ENCODE assay signal across 9 mouse cellular contexts in the genomic region with DNA sequence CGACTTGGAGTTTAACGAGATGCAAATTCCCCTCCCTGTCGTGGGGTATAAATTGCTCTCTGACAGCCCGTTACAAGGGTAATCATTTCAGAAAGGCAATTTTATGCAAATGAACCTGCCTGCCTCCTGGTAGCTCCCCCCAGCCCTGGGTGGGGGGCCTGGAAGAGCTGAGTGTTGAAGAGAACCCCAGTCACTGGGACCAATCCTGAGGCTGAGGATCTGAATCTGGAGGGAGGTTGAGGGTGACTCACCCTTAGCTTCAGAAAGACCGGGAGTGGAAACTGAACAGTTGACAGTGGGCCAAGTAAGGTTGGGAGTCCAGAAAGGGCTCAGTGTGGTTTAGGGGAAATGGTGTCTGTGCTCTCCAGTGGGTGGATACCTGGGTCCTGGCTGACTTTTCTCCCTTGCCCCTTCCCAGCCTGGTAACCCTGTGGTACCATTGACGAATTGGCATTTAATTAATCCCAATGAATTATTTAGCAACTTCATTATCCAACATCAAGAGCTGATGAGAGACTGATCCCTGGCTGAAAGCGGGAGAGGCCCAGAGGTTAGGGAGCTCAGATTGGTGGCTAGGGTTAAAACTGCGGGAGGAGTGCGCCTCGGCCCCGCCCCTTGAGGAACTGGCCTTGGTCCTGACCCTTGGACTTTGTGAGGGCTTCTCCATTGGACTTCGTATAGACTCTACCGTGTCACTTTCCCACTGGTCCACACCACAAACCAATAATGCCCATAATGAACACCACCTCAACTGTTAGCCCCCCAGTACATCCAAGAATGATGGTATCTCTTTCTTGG. TPM values are rescaled to one million over a fixed set of nuclear protein-coding genes. Genes with fewer than 3 reads are reported as not detected.
DNase-seq lines count a peak whose midpoint lies in the region; ATAC-seq lines count a peak whose summit lies in the region.
"Had no signal": no experiment of that assay in that cellular context is flagged by ENCODE, and none has a peak within 500 bp of the region (broad histone marks: within the 10 kb centered on the region; RNA-seq: fewer than 3 reads in every experiment).

No protein-coding gene starts in this region.

- ATAC-seq in midbrain, embryonic 16.5 days = no peak
- peak; percentile 60 for ATAC-seq in forebrain, embryonic 16.5 days
- ATAC-seq in neural tube, embryonic 15.5 days (ENCODE audit: low FRiP score) = peak; percentile 23; the same call in 1 of the 2 replicates

- H3K4me1 ChIP-seq in midbrain, embryonic 10.5 days = peaks cover 50% of the 10 kb centered on the region
- peaks cover 79% of the 10 kb centered on the region for H3K4me1 ChIP-seq in midbrain, embryonic 16.5 days (ENCODE audit: control insufficient read depth, insufficient read depth, low read length)
- H3K4me1 ChIP-seq in forebrain, embryonic 16.5 days (replicated peaks; ENCODE audit: control insufficient read depth, insufficient read depth, low read length) = peaks cover 91% of the 10 kb centered on the region
- H3K4me1 ChIP-seq in limb, embryonic 10.5 days = peaks cover 23% of the 10 kb centered on the region
- H3K4me1 ChIP-seq in neural tube, embryonic 15.5 days = peaks cover 95% of the 10 kb centered on the region

- no peak overlapping the region for H3K4me2 ChIP-seq in midbrain, embryonic 16.5 days (ENCODE audit: low read length)
- peak overlapping the region; percentile 63 for H3K4me2 ChIP-seq in forebrain, embryonic 16.5 days (ENCODE audit: low read length)
- peak overlapping the region; percentile 53 for H3K4me2 ChIP-seq in neural tube, embryonic 15.5 days

- peak; percentile 70 for DNase-seq in midbrain, embryonic 10.5 days (ENCODE audit: low spot score)
- peak; percentile 79 for DNase-seq in adrenal gland, postnatal 14 days
- DNase-seq in limb, embryonic 10.5 days (ENCODE audit: low spot score) = peak; percentile 87
- DNase-seq in right cerebral cortex, postnatal 14 days = no peak
- no peak for DNase-seq in heart, adult 11 months

- no peak overlapping the region for H3K4me3 ChIP-seq in midbrain, embryonic 10.5 days
- H3K4me3 ChIP-seq in midbrain, embryonic 16.5 days (ENCODE audit: low read depth, low read length) = no peak overlapping the region
- H3K4me3 ChIP-seq in forebrain, embryonic 16.5 days (replicated peaks; ENCODE audit: low read length) = no peak overlapping the region
- H3K4me3 ChIP-seq in limb, embryonic 10.5 days = no peak overlapping the region
- H3K4me3 ChIP-seq in neural tube, embryonic 15.5 days (replicated peaks) = no peak overlapping the region

- no peak overlapping the region for H3K27ac ChIP-seq in midbrain, embryonic 10.5 days (replicated peaks)
- no peak overlapping the region for H3K27ac ChIP-seq in midbrain, embryonic 16.5 days (ENCODE audit: low read length)
- H3K27ac ChIP-seq in forebrain, embryonic 16.5 days (ENCODE audit: low read length) = peak overlapping the region; percentile 62
- H3K27ac ChIP-seq in limb, embryonic 10.5 days = no peak overlapping the region
- H3K27ac ChIP-seq in neural tube, embryonic 15.5 days (replicated peaks) = peak overlapping the region; percentile 18; the same call in 1 of the 2 replicates
- H3K27ac ChIP-seq: embryonic facial prominence, embryonic 12.5 days had no signal

- 23% methylated on average over 13 of the region's 13 CpGs for WGBS in midbrain, embryonic 10.5 days
- 20% methylated on average over 13 of the region's 13 CpGs for WGBS in midbrain, embryonic 16.5 days
- WGBS in forebrain, embryonic 16.5 days = 6% methylated on average over 13 of the region's 13 CpGs
- WGBS in limb, embryonic 10.5 days = 22% methylated on average over 13 of the region's 13 CpGs
- WGBS in neural tube, embryonic 15.5 days = 11% methylated on average over 13 of the region's 13 CpGs

- H3K36me3 ChIP-seq in midbrain, embryonic 10.5 days = no peaks in the 10 kb centered on the region
- no peaks in the 10 kb centered on the region; the same call in 1 of the 2 replicates for H3K36me3 ChIP-seq in midbrain, embryonic 16.5 days (ENCODE audit: control insufficient read depth, insufficient read depth, low read length)
- H3K36me3 ChIP-seq in forebrain, embryonic 16.5 days (ENCODE audit: control insufficient read depth, insufficient read depth) = no peaks in the 10 kb centered on the region
- H3K36me3 ChIP-seq in limb, embryonic 10.5 days = no peaks in the 10 kb centered on the region
- H3K36me3 ChIP-seq in neural tube, embryonic 15.5 days = peaks cover 5% of the 10 kb centered on the region; the same call in 1 of the 2 replicates
- H3K36me3 ChIP-seq: embryonic facial prominence, embryonic 12.5 days had no signal

- H3K27me3 ChIP-seq in midbrain, embryonic 10.5 days (ENCODE audit: low read depth, poor library complexity, severe bottlenecking) = peaks cover 97% of the 10 kb centered on the region
- H3K27me3 ChIP-seq in midbrain, embryonic 16.5 days (ENCODE audit: control insufficient read depth, insufficient read depth, low read depth, low read length) = no peaks in the 10 kb centered on the region
- peaks cover 11% of the 10 kb centered on the region; the same call in 1 of the 2 replicates for H3K27me3 ChIP-seq in forebrain, embryonic 16.5 days (replicated peaks; ENCODE audit: control insufficient read depth, insufficient read depth, low read length)
- peaks cover 97% of the 10 kb centered on the region for H3K27me3 ChIP-seq in limb, embryonic 10.5 days (ENCODE audit: low read depth, poor library complexity, severe bottlenecking)
- peaks cover 30% of the 10 kb centered on the region for H3K27me3 ChIP-seq in neural tube, embryonic 15.5 days (replicated peaks)

- H3K9ac ChIP-seq in midbrain, embryonic 16.5 days (ENCODE audit: low read depth, low read length) = no peak overlapping the region
- no peak overlapping the region for H3K9ac ChIP-seq in forebrain, embryonic 16.5 days (replicated peaks; ENCODE audit: low read depth, low read length)
- H3K9ac ChIP-seq in neural tube, embryonic 15.5 days (replicated peaks) = no peak overlapping the region
- H3K9ac ChIP-seq: embryonic facial prominence, embryonic 12.5 days had no signal

- no peaks in the 10 kb centered on the region for H3K9me3 ChIP-seq in midbrain, embryonic 10.5 days (replicated peaks)
- no peaks in the 10 kb centered on the region for H3K9me3 ChIP-seq in midbrain, embryonic 16.5 days (replicated peaks; ENCODE audit: control insufficient read depth, low read length, poor library complexity, severe bottlenecking)
- no peaks in the 10 kb centered on the region for H3K9me3 ChIP-seq in forebrain, embryonic 16.5 days (ENCODE audit: control insufficient read depth, low read length)
- H3K9me3 ChIP-seq in limb, embryonic 10.5 days (replicated peaks) = no peaks in the 10 kb centered on the region
- H3K9me3 ChIP-seq in neural tube, embryonic 15.5 days (replicated peaks) = no peaks in the 10 kb centered on the region
- H3K9me3 ChIP-seq: embryonic facial prominence, embryonic 12.5 days had no signal

RNA-seq across cellular contexts. Expression of a gene that starts 8.4 kb away (rescaled TPM):
- polyA plus RNA-seq in midbrain, embryonic 10.5 days (2016; fragmentation: Nextera tagmentation; extraction: Ambion mirVana) = 5.1 and 7.2 TPM in 2 replicates
- polyA plus RNA-seq in midbrain, embryonic 16.5 days (2015; fragmentation: Nextera tagmentation; extraction: Ambion mirVana) = 30.4 and 37.5 TPM in 2 replicates
- total RNA-seq in adrenal gland, postnatal 14 days (2021) = 7.8 and 9.3 TPM in 2 replicates
- 28.1 and 28.5 TPM in 2 replicates for polyA plus RNA-seq in forebrain, embryonic 16.5 days (2015; fragmentation: Nextera tagmentation; extraction: Ambion mirVana)
- polyA plus RNA-seq in limb, embryonic 10.5 days (2016; fragmentation: Nextera tagmentation; extraction: Ambion mirVana) = 0.78 and 1.5 TPM in 2 replicates
- polyA plus RNA-seq in neural tube, embryonic 15.5 days (2015; fragmentation: Nextera tagmentation; extraction: Ambion mirVana) = 31.3 and 45.7 TPM in 2 replicates

RNA-seq across cellular contexts. Expression of a gene that starts 27.8 kb away (rescaled TPM):
- 13.5 and 16.3 TPM in 2 replicates for polyA plus RNA-seq in midbrain, embryonic 10.5 days (2016; fragmentation: Nextera tagmentation; extraction: Ambion mirVana)
- polyA plus RNA-seq in midbrain, embryonic 16.5 days (2015; fragmentation: Nextera tagmentation; extraction: Ambion mirVana) = 91.4 and 139 TPM in 2 replicates
- total RNA-seq in adrenal gland, postnatal 14 days (2021) = 51.5 and 82.7 TPM in 2 replicates
- polyA plus RNA-seq in forebrain, embryonic 16.5 days (2015; fragmentation: Nextera tagmentation; extraction: Ambion mirVana) = 48.8 and 60.8 TPM in 2 replicates
- 14.6 and 16.7 TPM in 2 replicates for polyA plus RNA-seq in limb, embryonic 10.5 days (2016; fragmentation: Nextera tagmentation; extraction: Ambion mirVana)
- polyA plus RNA-seq in neural tube, embryonic 15.5 days (2015; fragmentation: Nextera tagmentation; extraction: Ambion mirVana) = 197 and 217 TPM in 2 replicates

RNA-seq across cellular contexts. Expression of a gene that starts 42.7 kb away (rescaled TPM):
- 2.1 and 2.7 TPM in 2 replicates for polyA plus RNA-seq in midbrain, embryonic 10.5 days (2016; fragmentation: Nextera tagmentation; extraction: Ambion mirVana)
- 7.3 and 7.5 TPM in 2 replicates for polyA plus RNA-seq in midbrain, embryonic 16.5 days (2015; fragmentation: Nextera tagmentation; extraction: Ambion mirVana)
- total RNA-seq in adrenal gland, postnatal 14 days (2021) = 64.2 and 85.7 TPM in 2 replicates
- 2.4 and 2.8 TPM in 2 replicates for polyA plus RNA-seq in forebrain, embryonic 16.5 days (2015; fragmentation: Nextera tagmentation; extraction: Ambion mirVana)
- 2.5 and 3.0 TPM in 2 replicates for polyA plus RNA-seq in limb, embryonic 10.5 days (2016; fragmentation: Nextera tagmentation; extraction: Ambion mirVana)
- 7.5 and 12.0 TPM in 2 replicates for polyA plus RNA-seq in neural tube, embryonic 15.5 days (2015; fragmentation: Nextera tagmentation; extraction: Ambion mirVana)

Comparison
In these comparisons a context has a peak if more than half of its experiments do, and no peak if none do; other contexts are left out.
1. DNase-seq: peak in midbrain, embryonic 10.5 days (single experiment), adrenal gland, postnatal 14 days (single experiment) and limb, embryonic 10.5 days (single experiment); none in right cerebral cortex, postnatal 14 days (single experiment) and heart, adult 11 months (single experiment).
2. H3K27ac ChIP-seq: peak in forebrain, embryonic 16.5 days (single experiment) and neural tube, embryonic 15.5 days (single experiment); none in midbrain, embryonic 10.5 days (single experiment), midbrain, embryonic 16.5 days (single experiment) and limb, embryonic 10.5 days (single experiment).